Mouse (Mus musculus) heart, embryonic 10.5 days (tissue): Measurements from ENCODE around the gene Tmed2. TPM values are rescaled to one million over a fixed set of nuclear protein-coding genes. Genes with fewer than 3 reads are reported as not detected.
"Not testable (repeated sequence)": the region's sequence is repeated elsewhere in the genome, so short reads cannot be mapped to it uniquely, and the experiment has no call there.

Source experiments
- DNase-seq: peaks from one replicate; pipeline ENCODE4 v3.0.0-alpha.2; 2017; ENCODE audit warnings: low spot score
- H3K27ac ChIP-seq: fragments of 300-500 bp; sonication (generic); 2 replicates; pipeline ENCODE4 v1.5.1; 2016; ENCODE audit warnings: mild to moderate bottlenecking
- H3K27me3 ChIP-seq: fragments of 300-500 bp; sonication (generic); 2 replicates; pipeline ENCODE4 v1.6.1; 2016; ENCODE audit warnings: mild to moderate bottlenecking; ENCODE audit not compliant: poor library complexity, insufficient read depth, severe bottlenecking
- H3K36me3 ChIP-seq: fragments of 300-500 bp; sonication (generic); 2 replicates; pipeline ENCODE4 v1.6.1; 2016; ENCODE audit warnings: mild to moderate bottlenecking, moderate library complexity
- H3K4me1 ChIP-seq: fragments of 300-500 bp; sonication (generic); 2 replicates; pipeline ENCODE4 v1.6.1; 2016; ENCODE audit warnings: mild to moderate bottlenecking
- H3K4me3 ChIP-seq: fragments of 300-500 bp; sonication (generic); 2 replicates; pipeline ENCODE4 v1.5.1; 2016; ENCODE audit warnings: mild to moderate bottlenecking, moderate library complexity
- H3K9me3 ChIP-seq: fragments of 300-500 bp; sonication (generic); 2 replicates; pipeline ENCODE4 v1.6.1; 2016; ENCODE audit warnings: mild to moderate bottlenecking, moderate library complexity
- WGBS: fragments of 180-500 bp; shearing (Covaris S2); methylation state at CpG from one replicate; pipeline ENCODE4 v1.1.7; 2016; 5-methylcytosine and 5-hydroxymethylcytosine counted together
- polyA plus RNA-seq: library from polyadenylated mRNA; unstranded; fragments of >200 nt; fragmentation: Nextera tagmentation; extraction: Ambion mirVana; gene quantifications from 2 replicates; pipeline ENCODE4 v1.2.1, GENCODE M21; 2016

The Tmed2 gene
- polyA plus RNA-seq = 523 and 570 TPM in 2 replicates

GRCm38 (mm10) chr5:124540383-124540786 is at the start of gene Tmed2:
TSS of gene Tmed2 (plus strand) at chr5:124540695.
- Histone ChIP-seq H3K36me3 (peaks cover 30% of the 10 kb centered on the region), H3K4me1 (peaks cover 12% of the 10 kb centered on the region), H3K4me3 (peak within 1 kb of the TSS; percentile 97), H3K27ac (peak within 1 kb of the TSS; percentile 95), H3K9me3 (no peaks in the 10 kb centered on the region), H3K27me3 (no peaks in the 10 kb centered on the region)
- 1% methylated on average over 35 of the region's 35 CpGs for WGBS
- DNase-seq = peak; percentile 97

- H3K4me3 ChIP-seq = no peak overlapping the region
- H3K9me3 ChIP-seq = no peaks in the 10 kb centered on the region
- WGBS = 90% methylated on average over 4 of the region's 4 CpGs
- H3K27me3 ChIP-seq = no peaks in the 10 kb centered on the region
- H3K4me1 ChIP-seq = no peaks in the 10 kb centered on the region
- DNase-seq = no peak
- H3K36me3 ChIP-seq = peaks cover 87% of the 10 kb centered on the region
- H3K27ac ChIP-seq = no peak overlapping the region
These were observed 48.8 kb upstream of the Tmed2 start for GRCm38 (mm10) chr5:124491732-124492131.

- DNase-seq = no peak
- Histone ChIP-seq H3K27me3 (no peaks in the 10 kb centered on the region), H3K9me3 (no peaks in the 10 kb centered on the region), H3K4me3 (no peak overlapping the region), H3K27ac (no peak overlapping the region), H3K36me3 (peaks cover 84% of the 10 kb centered on the region), H3K4me1 (peaks cover 4% of the 10 kb centered on the region; the same call in 1 of the 2 replicates)
- WGBS = 89% methylated on average over 4 of the region's 4 CpGs
These were observed 47.9 kb upstream of the Tmed2 start for GRCm38 (mm10) chr5:124492618-124493017.

GRCm38 (mm10) chr5:124493455-124493854 is 47.0 kb upstream of the Tmed2 start:
- Histone ChIP-seq H3K27me3 (no peaks in the 10 kb centered on the region), H3K4me1 (peaks cover 12% of the 10 kb centered on the region), H3K9me3 (no peaks in the 10 kb centered on the region), H3K4me3 (no peak overlapping the region), H3K36me3 (peaks cover 85% of the 10 kb centered on the region), H3K27ac (no peak overlapping the region)
- DNase-seq = no peak
- WGBS = 84% methylated on average over 11 of the region's 11 CpGs

GRCm38 (mm10) chr5:124495547-124495946 is 44.9 kb upstream of the Tmed2 start:
- H3K36me3 ChIP-seq = peaks cover 77% of the 10 kb centered on the region
- H3K27ac ChIP-seq = no peak overlapping the region
- 77% methylated on average over 7 of the region's 7 CpGs for WGBS

GRCm38 (mm10) chr5:124496614-124497514 is 43.6 kb upstream of the Tmed2 start:
- Histone ChIP-seq H3K27me3 (no peaks in the 10 kb centered on the region), H3K4me3 (no peak overlapping the region), H3K27ac (no peak overlapping the region), H3K9me3 (no peaks in the 10 kb centered on the region), H3K36me3 (peaks cover 77% of the 10 kb centered on the region), H3K4me1 (peaks cover 21% of the 10 kb centered on the region)
- DNase-seq = no peak
- 67% methylated on average over 15 of the region's 15 CpGs for WGBS

More at GRCm38 (mm10) chr5:124495547-124495946, 44.9 kb upstream of the Tmed2 start:
- Histone ChIP-seq H3K27me3 (no peaks in the 10 kb centered on the region), H3K4me1 (peaks cover 21% of the 10 kb centered on the region), H3K4me3 (no peak overlapping the region), H3K9me3 (no peaks in the 10 kb centered on the region)
- DNase-seq = no peak

GRCm38 (mm10) chr5:124498221-124498876 is 42.1 kb upstream of the Tmed2 start:
- H3K27me3 ChIP-seq = no peaks in the 10 kb centered on the region
- peaks cover 76% of the 10 kb centered on the region for H3K36me3 ChIP-seq
- no peaks in the 10 kb centered on the region for H3K9me3 ChIP-seq
- DNase-seq = no peak
- no peak overlapping the region for H3K4me3 ChIP-seq
- H3K4me1 ChIP-seq = peaks cover 23% of the 10 kb centered on the region
- H3K27ac ChIP-seq = peak overlapping the region; percentile 73
- WGBS = 58% methylated on average over 9 of the region's 9 CpGs

GRCm38 (mm10) chr5:124499001-124499400 is 41.5 kb upstream of the Tmed2 start:
- H3K36me3 ChIP-seq = peaks cover 74% of the 10 kb centered on the region
- WGBS = 40% methylated on average over 5 of the region's 5 CpGs

GRCm38 (mm10) chr5:124500037-124500436 is 40.5 kb upstream of the Tmed2 start:
- not testable (repeated sequence) for DNase-seq, H3K27me3 ChIP-seq, H3K27ac ChIP-seq, H3K4me3 ChIP-seq, H3K9me3 ChIP-seq
- peaks cover 24% of the 10 kb centered on the region for H3K4me1 ChIP-seq
- peaks cover 67% of the 10 kb centered on the region for H3K36me3 ChIP-seq
- 85% methylated on average over 3 of the region's 4 CpGs for WGBS

More at GRCm38 (mm10) chr5:124499001-124499400, 41.5 kb upstream of the Tmed2 start:
- Histone ChIP-seq H3K9me3 (no peaks in the 10 kb centered on the region), H3K27me3 (no peaks in the 10 kb centered on the region), H3K4me1 (peaks cover 24% of the 10 kb centered on the region), H3K4me3 (no peak overlapping the region), H3K27ac (0 out of 2 replicates have a peak overlapping the region, but pooled peaks have one; percentile 73)
- no peak for DNase-seq

- H3K9me3 ChIP-seq = no peaks in the 10 kb centered on the region
- no peak overlapping the region for H3K4me3 ChIP-seq
- no peak overlapping the region for H3K27ac ChIP-seq
- H3K36me3 ChIP-seq = peaks cover 66% of the 10 kb centered on the region
- no peaks in the 10 kb centered on the region for H3K27me3 ChIP-seq
- DNase-seq = no peak
- H3K4me1 ChIP-seq = peaks cover 24% of the 10 kb centered on the region
- 91% methylated on average over 3 of the region's 3 CpGs for WGBS
These were observed 39.9 kb upstream of the Tmed2 start for GRCm38 (mm10) chr5:124500573-124500972.

GRCm38 (mm10) chr5:124501541-124501940 is 39.0 kb upstream of the Tmed2 start:
- 89% methylated on average over 10 of the region's 10 CpGs for WGBS
- Histone ChIP-seq H3K27me3 (no peaks in the 10 kb centered on the region), H3K9me3 (no peaks in the 10 kb centered on the region), H3K4me3 (no peak overlapping the region), H3K4me1 (peaks cover 24% of the 10 kb centered on the region), H3K27ac (no peak overlapping the region), H3K36me3 (peaks cover 63% of the 10 kb centered on the region)
- no peak for DNase-seq

- DNase-seq = no peak
- Histone ChIP-seq H3K9me3 (no peaks in the 10 kb centered on the region), H3K27ac (no peak overlapping the region), H3K36me3 (peaks cover 72% of the 10 kb centered on the region), H3K27me3 (no peaks in the 10 kb centered on the region), H3K4me1 (peaks cover 16% of the 10 kb centered on the region), H3K4me3 (no peak overlapping the region)
- WGBS = 49% methylated on average over 14 of the region's 14 CpGs
These were observed 36.8 kb upstream of the Tmed2 start for GRCm38 (mm10) chr5:124503742-124504141.

GRCm38 (mm10) chr5:124505235-124505634 is 35.3 kb upstream of the Tmed2 start:
- DNase-seq = no peak
- Histone ChIP-seq H3K4me3 (no peak overlapping the region), H3K27ac (no peak overlapping the region), H3K9me3 (no peaks in the 10 kb centered on the region), H3K36me3 (peaks cover 80% of the 10 kb centered on the region), H3K27me3 (no peaks in the 10 kb centered on the region), H3K4me1 (peaks cover 19% of the 10 kb centered on the region)
- WGBS = 89% methylated on average over 4 of the region's 4 CpGs
